Mouse (Mus musculus): ENCODE results near the gene Dnaaf3.

The Dnaaf3 gene

GRCm38 (mm10) chr7:4498251-4498650 is 34.0 kb downstream of the Dnaaf3 start:
- peak; percentile 28 for DNase-seq (ENCODE audit: low spot score)

DNA sequence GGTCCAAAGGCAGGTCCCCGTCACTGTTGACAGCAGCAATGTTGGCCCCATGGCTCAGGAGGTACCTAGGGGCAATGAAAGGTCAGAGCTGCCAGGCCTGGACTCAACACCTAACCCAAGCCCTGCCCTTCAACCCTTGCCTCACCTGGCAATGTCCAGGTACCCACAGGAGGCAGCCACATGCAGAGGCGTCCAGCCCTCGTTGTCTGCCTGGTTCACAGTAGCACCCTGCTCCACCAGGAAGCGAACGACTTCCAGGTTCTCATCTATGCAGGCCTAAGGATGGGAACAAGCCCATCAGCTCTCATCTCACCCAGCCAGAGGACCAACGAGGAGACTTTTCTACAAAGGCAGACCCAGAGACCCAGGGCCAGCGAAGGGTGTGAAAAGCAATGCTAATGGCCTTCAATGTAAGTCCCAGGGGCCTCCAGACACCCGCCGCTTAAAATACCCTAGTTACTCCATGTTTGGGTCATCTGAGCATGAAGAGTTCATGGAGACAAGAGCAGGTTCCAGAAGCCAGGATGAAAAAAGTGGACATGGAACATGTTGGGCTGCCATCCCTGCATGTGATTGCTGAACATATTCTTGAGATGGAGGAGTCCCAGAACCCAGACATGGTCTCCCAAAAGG is 34.9 kb downstream of the Dnaaf3 start:
- DNase-seq (ENCODE audit: low spot score), result no peak

DNA sequence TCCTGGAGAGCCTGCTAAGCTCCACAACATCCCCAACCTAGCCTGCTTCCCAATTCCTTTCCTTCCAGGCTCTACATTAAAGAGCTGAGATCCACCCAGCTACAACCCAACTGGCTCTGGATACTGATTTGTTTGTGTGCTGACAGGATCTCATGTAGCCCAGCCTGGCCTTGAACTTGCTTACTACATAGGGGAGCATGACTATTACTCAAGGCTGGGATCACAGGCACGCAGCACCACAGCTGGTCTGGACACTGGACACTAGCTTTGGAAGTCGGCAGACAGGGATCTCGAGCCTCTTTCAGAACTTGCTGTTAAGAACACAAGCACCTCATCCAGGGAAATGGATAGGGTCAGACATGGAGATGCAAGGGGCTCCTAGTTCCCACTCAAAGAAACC is 35.8 kb downstream of the Dnaaf3 start:
- no peak for DNase-seq (ENCODE audit: low spot score)

- no peak for DNase-seq (ENCODE audit: low spot score)
Observed at GRCm38 (mm10) chr7:4493991-4494390, 38.3 kb downstream of the Dnaaf3 start.

DNA sequence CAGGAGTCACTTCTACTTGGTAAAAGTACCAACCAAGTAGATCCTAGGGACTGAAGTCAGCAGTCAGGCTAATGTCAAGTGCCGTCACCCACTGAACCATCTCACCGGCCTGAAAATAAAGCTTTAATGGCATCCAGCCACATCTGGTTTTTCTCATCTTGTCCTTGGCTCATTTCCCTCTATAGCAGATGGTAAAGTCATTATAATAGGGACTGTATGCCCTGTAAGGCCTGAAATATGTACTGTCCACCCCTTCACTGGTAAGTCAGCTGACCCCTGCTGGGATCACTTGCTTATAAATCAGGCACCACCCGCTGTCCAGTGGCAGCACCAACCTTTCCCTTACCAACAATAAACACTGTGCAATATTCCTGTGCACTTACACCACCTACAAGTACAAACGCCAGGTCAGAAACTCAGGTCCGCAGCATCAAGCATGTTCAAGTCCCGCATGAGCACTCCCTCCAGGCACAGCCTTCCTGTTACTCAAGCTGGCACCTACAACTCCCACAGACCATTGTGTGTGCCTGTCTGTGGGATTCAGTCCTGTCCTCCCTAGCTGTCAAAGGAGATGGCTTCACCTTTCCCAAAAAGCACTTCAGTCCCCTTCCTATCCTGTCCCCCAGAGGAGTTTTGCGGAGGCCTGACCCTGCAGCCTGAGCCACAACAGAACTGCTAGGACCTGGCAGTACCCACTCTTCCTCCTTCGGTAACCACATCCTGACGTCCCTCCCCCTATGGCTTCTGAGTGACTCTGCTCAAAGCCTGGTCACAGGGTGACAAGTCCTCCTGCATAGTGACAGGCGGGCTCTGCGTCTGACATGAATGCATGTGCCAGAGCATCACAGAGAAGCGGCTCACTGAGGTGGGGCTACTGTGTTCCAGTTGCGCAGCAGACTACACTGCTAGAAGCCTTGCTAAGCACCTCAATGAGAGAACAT is 39.7 kb downstream of the Dnaaf3 start:
- DNase-seq (ENCODE audit: low spot score), result no peak

DNA sequence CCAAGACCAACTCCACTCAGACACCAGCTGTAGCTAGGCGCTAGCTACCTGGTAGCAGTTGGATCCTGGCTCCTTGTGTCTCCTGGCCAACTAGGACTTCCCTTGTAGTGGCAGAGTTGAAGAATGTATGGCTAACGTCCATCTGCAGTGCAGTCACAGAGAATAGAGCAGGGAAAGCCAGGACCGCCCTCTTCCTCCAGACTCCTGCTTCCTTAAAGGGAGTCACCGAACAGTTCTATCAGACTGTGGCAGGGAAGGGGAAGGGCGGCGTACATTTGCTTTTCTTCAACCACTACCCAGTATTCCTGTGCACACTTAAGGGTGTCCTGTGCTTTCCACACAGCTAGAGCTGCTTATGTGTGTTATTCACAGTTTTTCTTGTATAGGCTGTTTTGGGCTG is 40.9 kb downstream of the Dnaaf3 start:
- no peak for DNase-seq (ENCODE audit: low spot score)

DNA sequence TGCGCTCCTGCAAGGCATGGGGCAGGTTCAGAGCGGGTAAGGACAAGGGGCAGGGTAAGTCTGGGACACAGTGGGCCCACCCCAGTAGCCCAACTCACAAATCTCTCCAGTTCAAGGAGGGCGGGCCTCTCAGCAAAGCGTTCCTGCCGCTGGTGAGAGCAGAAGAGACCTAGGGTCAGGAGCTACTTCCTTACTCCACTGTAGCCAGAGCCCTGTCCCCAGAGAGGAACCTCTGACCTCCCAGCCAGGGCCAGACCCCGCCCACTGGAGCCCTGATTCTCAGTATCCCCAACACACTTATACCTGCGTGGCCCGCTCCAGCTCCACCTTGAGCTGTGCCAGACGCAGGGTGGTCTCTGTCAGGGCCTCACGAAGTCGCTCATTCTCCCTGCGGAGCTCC is 50.0 kb downstream of the Dnaaf3 start:
- DNase-seq (ENCODE audit: low spot score), result no peak

DNA sequence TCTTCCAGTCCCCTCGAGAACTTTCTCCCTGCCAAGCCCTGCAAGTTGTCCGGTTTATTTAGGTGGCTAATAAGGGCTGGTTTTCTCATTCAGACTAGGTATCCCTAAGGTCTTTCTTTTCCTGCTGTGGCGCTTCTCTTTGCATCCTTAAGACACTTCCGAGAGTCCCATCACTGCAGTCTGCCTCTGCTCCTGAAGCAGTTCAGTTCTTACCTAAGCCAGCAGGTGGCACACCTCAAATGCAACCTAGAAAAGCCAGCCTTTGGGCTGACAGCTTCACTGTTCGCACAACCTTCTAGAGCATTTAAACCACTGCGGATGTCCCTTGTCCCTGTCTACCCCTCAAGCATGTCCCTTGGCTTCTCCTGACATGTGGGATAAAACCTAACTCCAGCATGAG is 52.6 kb downstream of the Dnaaf3 start:
- no peak for DNase-seq (ENCODE audit: low spot score)

GRCm38 (mm10) chr7:4478796-4479291 is 53.4 kb downstream of the Dnaaf3 start:
- DNase-seq (ENCODE audit: low spot score), result no peak

GRCm38 (mm10) chr7:4478021-4478795 is 54.0 kb downstream of the Dnaaf3 start:
- peak; percentile 46 for DNase-seq (ENCODE audit: low spot score)

DNA sequence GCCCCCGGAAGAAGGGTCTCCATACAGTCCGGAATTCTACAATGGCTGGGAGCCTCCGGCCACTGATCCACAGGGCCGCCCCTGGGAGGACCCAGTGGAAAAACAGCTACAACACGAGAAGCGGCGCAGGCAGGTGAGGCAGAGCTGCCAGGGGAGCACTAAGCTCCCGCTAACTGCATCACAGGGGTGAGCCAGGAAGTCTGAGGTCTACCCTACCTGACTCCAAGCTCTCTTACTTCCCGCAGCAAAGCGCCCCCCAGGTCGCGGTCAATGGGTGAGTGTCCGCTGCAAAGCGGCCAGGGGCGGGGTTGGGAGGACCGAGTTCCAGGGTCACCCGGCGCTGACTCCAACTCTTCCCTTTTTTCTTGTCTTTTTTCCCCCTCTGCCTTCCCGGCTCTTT is 58.3 kb downstream of the Dnaaf3 start:
- no peak for DNase-seq (ENCODE audit: low spot score)
